Mouse (Mus musculus) heart, embryonic 13.5 days (tissue): ENCODE measurements around the gene Agpat1. TPM values are rescaled to one million over a fixed set of nuclear protein-coding genes. Genes with fewer than 3 reads are reported as not detected.
A peak's percentile ranks its signal among the peaks of the same experiment; 100 is the strongest.

ENCODE experiments used
- ATAC-seq: fragments of 200-750 bp; cut with Nextera tagmentation; 2 replicates; pipeline ENCODE4 v1.8.0; 2017; ENCODE audit warnings: moderate TSS enrichment; ENCODE audit not compliant: insufficient number of reproducible peaks, low FRiP score, low TSS enrichment; ENCODE audit errors: extremely low read depth
- H3K27ac ChIP-seq: fragments of 300-500 bp; sonication (generic); replicated peaks from 2 replicates; pipeline ENCODE4 v1.5.1; 2015; ENCODE audit warnings: moderate library complexity, mild to moderate bottlenecking, inconsistent platforms
- H3K27me3 ChIP-seq: fragments of 300-500 bp; sonication (generic); replicated peaks from 2 replicates; pipeline ENCODE4 v1.6.1; 2015; ENCODE audit warnings: mild to moderate bottlenecking, inconsistent platforms
- H3K36me3 ChIP-seq: fragments of 300-500 bp; sonication (generic); 2 replicates; pipeline ENCODE4 v1.6.1; 2015; ENCODE audit warnings: mild to moderate bottlenecking, inconsistent platforms
- H3K4me1 ChIP-seq: fragments of 300-500 bp; sonication (generic); 2 replicates; pipeline ENCODE4 v1.6.1; 2015; ENCODE audit warnings: inconsistent platforms
- H3K4me2 ChIP-seq: fragments of 300-500 bp; sonication (generic); 2 replicates; pipeline ENCODE4 v1.6.1; 2015; ENCODE audit warnings: inconsistent platforms, mild to moderate bottlenecking, moderate library complexity
- H3K4me3 ChIP-seq: fragments of 300-500 bp; sonication (generic); 2 replicates; pipeline ENCODE4 v1.5.1; 2015; ENCODE audit warnings: moderate library complexity, mild to moderate bottlenecking, inconsistent platforms
- H3K9ac ChIP-seq: fragments of 300-500 bp; sonication (generic); 2 replicates; pipeline ENCODE4 v1.6.1; 2015; ENCODE audit warnings: inconsistent platforms, mild to moderate bottlenecking, moderate library complexity
- H3K9me3 ChIP-seq: fragments of 300-500 bp; sonication (generic); 2 replicates; pipeline ENCODE4 v1.6.1; 2016; ENCODE audit warnings: inconsistent platforms
- WGBS: fragments of 180-500 bp; shearing (Covaris S2); methylation state at CpG from one replicate; pipeline ENCODE4 v1.1.7; 2015; ENCODE audit warnings: mixed read lengths; 5-methylcytosine and 5-hydroxymethylcytosine counted together
- polyA plus RNA-seq: library from polyadenylated mRNA; unstranded; fragments of >200 nt; fragmentation: Nextera tagmentation; extraction: Ambion mirVana; gene quantifications from 2 replicates; pipeline ENCODE4 v1.2.1, GENCODE M21; 2015

Agpat1 gene
- polyA plus RNA-seq, 1 experiment from 2014 or later, result 54.2 TPM

- Histone ChIP-seq H3K4me1 (peaks cover 83% of the 10 kb centered on the region), H3K4me2 (peak overlapping the region; percentile 91), H3K9me3 (no peaks in the 10 kb centered on the region), H3K4me3 (peak overlapping the region; percentile 92), H3K27me3 (no peaks in the 10 kb centered on the region), H3K36me3 (peaks cover 29% of the 10 kb centered on the region), H3K9ac (peak overlapping the region; percentile 100), H3K27ac (peak overlapping the region; percentile 98)
- 3% methylated on average over 32 of the region's 32 CpGs for WGBS
- ATAC-seq, result peak; percentile 9; the same call in 1 of the 2 replicates
These were observed 11.2 kb upstream of the Agpat1 start for GRCm38 (mm10) chr17:34592581-34593549.

GRCm38 (mm10) chr17:34593752-34594525 is 10.1 kb upstream of the Agpat1 start:
- Histone ChIP-seq H3K9ac (peak overlapping the region; percentile 100), H3K4me2 (peak overlapping the region; percentile 91), H3K4me3 (peak overlapping the region; percentile 92), H3K4me1 (peaks cover 80% of the 10 kb centered on the region), H3K27me3 (no peaks in the 10 kb centered on the region), H3K27ac (peak overlapping the region; percentile 98; the same call in 1 of the 2 replicates), H3K36me3 (peaks cover 29% of the 10 kb centered on the region), H3K9me3 (no peaks in the 10 kb centered on the region)
- WGBS, result 62% methylated on average over 34 of the region's 34 CpGs
- ATAC-seq, result no peak

GRCm38 (mm10) chr17:34596098-34596497 is 8.0 kb upstream of the Agpat1 start:
- peaks cover 66% of the 10 kb centered on the region for H3K4me1 ChIP-seq
- no peak for ATAC-seq
- WGBS, result 72% methylated on average over 8 of the region's 8 CpGs

GRCm38 (mm10) chr17:34597566-34598095 is 6.4 kb upstream of the Agpat1 start, which contains the start of gene Ager:
TSS of gene Ager (plus strand) at chr17:34597862.
- Histone ChIP-seq H3K27ac (peak within 1 kb of the TSS; percentile 32; the same call in 1 of the 2 replicates), H3K27me3 (no peaks in the 10 kb centered on the region), H3K9ac (peak within 1 kb of the TSS; percentile 44), H3K4me1 (peaks cover 68% of the 10 kb centered on the region), H3K4me3 (no peak within 1 kb of the TSS), H3K9me3 (no peaks in the 10 kb centered on the region), H3K36me3 (peaks cover 55% of the 10 kb centered on the region), H3K4me2 (peak within 1 kb of the TSS; percentile 37)
- ATAC-seq, result no peak
- 12% methylated on average over 6 of the region's 6 CpGs for WGBS

More at GRCm38 (mm10) chr17:34596098-34596497, 8.0 kb upstream of the Agpat1 start:
- Histone ChIP-seq H3K27ac (no peak overlapping the region), H3K36me3 (peaks cover 44% of the 10 kb centered on the region), H3K4me2 (no peak overlapping the region), H3K9ac (peak overlapping the region; percentile 24; the same call in 1 of the 2 replicates), H3K27me3 (no peaks in the 10 kb centered on the region), H3K9me3 (no peaks in the 10 kb centered on the region), H3K4me3 (no peak overlapping the region)

GRCm38 (mm10) chr17:34599891-34600290 is 4.2 kb upstream of the Agpat1 start:
- Histone ChIP-seq H3K4me1 (peaks cover 54% of the 10 kb centered on the region), H3K36me3 (peaks cover 43% of the 10 kb centered on the region), H3K27ac (no peak overlapping the region), H3K9ac (no peak overlapping the region), H3K9me3 (no peaks in the 10 kb centered on the region), H3K4me2 (no peak overlapping the region), H3K27me3 (no peaks in the 10 kb centered on the region), H3K4me3 (no peak overlapping the region)
- ATAC-seq, result no peak
- 83% methylated on average over 9 of the region's 9 CpGs for WGBS

GRCm38 (mm10) chr17:34601796-34602195 is 2.3 kb upstream of the Agpat1 start:
- peaks cover 25% of the 10 kb centered on the region for H3K36me3 ChIP-seq
- H3K27me3 ChIP-seq, result no peaks in the 10 kb centered on the region
- H3K4me3 ChIP-seq, result peak overlapping the region; percentile 83; the same call in 1 of the 2 replicates
- peak overlapping the region; percentile 95 for H3K4me2 ChIP-seq
- H3K27ac ChIP-seq, result no peak overlapping the region
- no peak for ATAC-seq
- peaks cover 50% of the 10 kb centered on the region for H3K4me1 ChIP-seq
- no peak overlapping the region for H3K9ac ChIP-seq
- H3K9me3 ChIP-seq, result no peaks in the 10 kb centered on the region
- 82% methylated on average over 12 of the region's 12 CpGs for WGBS

- Histone ChIP-seq H3K4me1 (peaks cover 50% of the 10 kb centered on the region), H3K27ac (peak within 1 kb of the TSS; percentile 94), H3K4me2 (peak within 1 kb of the TSS; percentile 97), H3K4me3 (peak within 1 kb of the TSS; percentile 88), H3K9ac (peak within 1 kb of the TSS; percentile 97), H3K9me3 (no peaks in the 10 kb centered on the region), H3K27me3 (no peaks in the 10 kb centered on the region), H3K36me3 (peaks cover 30% of the 10 kb centered on the region)
- ATAC-seq, result peak; percentile 90
- 1% methylated on average over 30 of the region's 30 CpGs for WGBS
These were observed 544 bp upstream of the Agpat1 start, which contains the start of gene Rnf5 for GRCm38 (mm10) chr17:34603375-34604060. TSS of gene Rnf5 (minus strand) at chr17:34603690.

- ATAC-seq, result no peak
- H3K4me3 ChIP-seq, result peak overlapping the region; percentile 88
These were observed 612 bp downstream of the Agpat1 start for GRCm38 (mm10) chr17:34604511-34605237.

GRCm38 (mm10) chr17:34605609-34606008 is 1.5 kb downstream of the Agpat1 start:
- peak overlapping the region; percentile 97 for H3K9ac ChIP-seq
- H3K9me3 ChIP-seq, result no peaks in the 10 kb centered on the region
- under 1% methylated on average over 25 of the region's 30 CpGs for WGBS
- peaks cover 49% of the 10 kb centered on the region for H3K4me1 ChIP-seq
- H3K27ac ChIP-seq, result peak overlapping the region; percentile 94
- H3K27me3 ChIP-seq, result no peaks in the 10 kb centered on the region
- H3K4me2 ChIP-seq, result peak overlapping the region; percentile 97
- H3K36me3 ChIP-seq, result peaks cover 25% of the 10 kb centered on the region
- H3K4me3 ChIP-seq, result peak overlapping the region; percentile 88
- ATAC-seq, result peak; percentile 35; the same call in 1 of the 2 replicates

More at GRCm38 (mm10) chr17:34604511-34605237, 612 bp downstream of the Agpat1 start:
- peaks cover 49% of the 10 kb centered on the region for H3K4me1 ChIP-seq
- no peaks in the 10 kb centered on the region for H3K9me3 ChIP-seq
- H3K27ac ChIP-seq, result peak overlapping the region; percentile 94
- 20% methylated on average over 24 of the region's 24 CpGs for WGBS
- peak overlapping the region; percentile 97 for H3K9ac ChIP-seq
- peak overlapping the region; percentile 97 for H3K4me2 ChIP-seq
- H3K36me3 ChIP-seq, result peaks cover 29% of the 10 kb centered on the region
- H3K27me3 ChIP-seq, result no peaks in the 10 kb centered on the region
